Mouse (Mus musculus) testis, adult 2 months (tissue): ENCODE data around the gene Fbxl5. TPM values are rescaled to one million over a fixed set of nuclear protein-coding genes. Genes with fewer than 3 reads are reported as not detected.

Experiments used
- H3K27ac ChIP-seq: fragments of 200-500 bp; 2 replicates; pipeline ENCODE4 v1.5.1; 2012; ENCODE audit warnings: low read depth, low read length; ENCODE audit not compliant: control insufficient read depth, insufficient read depth
- H3K27me3 ChIP-seq: fragments of 200-500 bp; 2 replicates; pipeline ENCODE4 v1.6.1; 2012; ENCODE audit warnings: mild to moderate bottlenecking, low read length, moderate library complexity; ENCODE audit not compliant: control insufficient read depth, insufficient read depth
- H3K36me3 ChIP-seq: fragments of 200-500 bp; 2 replicates; pipeline ENCODE4 v1.6.1; 2012; ENCODE audit warnings: mild to moderate bottlenecking, low read length; ENCODE audit not compliant: control insufficient read depth, insufficient read depth
- H3K4me1 ChIP-seq: fragments of 200-500 bp; 2 replicates; pipeline ENCODE4 v1.6.1; 2012; ENCODE audit warnings: low read length; ENCODE audit not compliant: control insufficient read depth, insufficient read depth
- H3K4me3 ChIP-seq: fragments of 200-500 bp; 2 replicates; pipeline ENCODE4 v1.5.1; 2012; ENCODE audit warnings: low read depth, mild to moderate bottlenecking, low read length, moderate library complexity, mixed read lengths; ENCODE audit not compliant: control insufficient read depth
- CTCF ChIP-seq: fragments of 200-500 bp; IDR thresholded peaks from 2 replicates; pipeline ENCODE4 v1.5.1; 2012; ENCODE audit warnings: low read depth, mild to moderate bottlenecking, inconsistent platforms, low read length, moderate library complexity; ENCODE audit not compliant: control insufficient read depth, insufficient read depth, insufficient replicate concordance
- POLR2A ChIP-seq: fragments of 200-500 bp; IDR thresholded peaks from 2 replicates; pipeline ENCODE4 v1.6.1; 2012; ENCODE audit warnings: low read depth, mild to moderate bottlenecking, inconsistent platforms, low read length, moderate library complexity; ENCODE audit not compliant: control insufficient read depth
- polyA plus RNA-seq: library from polyadenylated mRNA; depleted of rRNA; stranded (reverse); fragments of >200 nt; gene quantifications from 2 replicates; pipeline ENCODE4 v1.2.3, GENCODE M21; 2012; rRNA removed

Gene Fbxl5
- polyA plus RNA-seq, result 33.9 and 42.0 TPM in 2 replicates

- H3K4me1 ChIP-seq, result no peaks in the 10 kb centered on the region; the same call in 1 of the 2 replicates
- H3K27ac ChIP-seq, result no peak within 1 kb of the TSS
- H3K4me3 ChIP-seq, result no peak within 1 kb of the TSS
- H3K27me3 ChIP-seq, result no peaks in the 10 kb centered on the region
- no peaks in the 10 kb centered on the region for H3K36me3 ChIP-seq
- no peak for TF ChIP-seq CTCF
- TF ChIP-seq POLR2A, result no peak
Measured at GRCm38 (mm10) chr5:43821538-43821937, at the start of gene Fbxl5. TSS of gene Fbxl5 (minus strand) at chr5:43821638.

- H3K36me3 ChIP-seq, result no peaks in the 10 kb centered on the region
- peaks cover 7% of the 10 kb centered on the region; the same call in 1 of the 2 replicates for H3K4me1 ChIP-seq
- H3K27me3 ChIP-seq, result no peaks in the 10 kb centered on the region
- no peak overlapping the region for H3K27ac ChIP-seq
- H3K4me3 ChIP-seq, result peak overlapping the region; percentile 19
- TF ChIP-seq CTCF, result no peak
- no peak for TF ChIP-seq POLR2A
Measured at GRCm38 (mm10) chr5:43868711-43869600, 47.5 kb upstream of the Fbxl5 start.

- TF ChIP-seq CTCF, result no peak
- no peak for TF ChIP-seq POLR2A
- Histone ChIP-seq H3K27ac (no peak within 1 kb of the TSS), H3K4me1 (peaks cover 7% of the 10 kb centered on the region; the same call in 1 of the 2 replicates), H3K4me3 (peak within 1 kb of the TSS; percentile 19), H3K36me3 (no peaks in the 10 kb centered on the region), H3K27me3 (no peaks in the 10 kb centered on the region)
Measured at GRCm38 (mm10) chr5:43868253-43868652, 46.8 kb upstream of the Fbxl5 start, which contains the start of gene Cd38. TSS of gene Cd38 (plus strand) at chr5:43868553.

GRCm38 (mm10) chr5:43865316-43865715, 43.9 kb upstream of the Fbxl5 start:
- H3K36me3 ChIP-seq, result no peaks in the 10 kb centered on the region
- peaks cover 7% of the 10 kb centered on the region; the same call in 1 of the 2 replicates for H3K4me1 ChIP-seq
- TF ChIP-seq CTCF (no peak), POLR2A (no peak)
- H3K4me3 ChIP-seq, result no peak overlapping the region
- no peak overlapping the region for H3K27ac ChIP-seq
- no peaks in the 10 kb centered on the region for H3K27me3 ChIP-seq

- H3K4me3 ChIP-seq, result no peak overlapping the region
- H3K27me3 ChIP-seq, result no peaks in the 10 kb centered on the region
- peaks cover under 1% of the 10 kb centered on the region; the same call in 1 of the 2 replicates for H3K4me1 ChIP-seq
- no peak overlapping the region for H3K27ac ChIP-seq
- H3K36me3 ChIP-seq, result no peaks in the 10 kb centered on the region
- TF ChIP-seq CTCF, result no peak
- TF ChIP-seq POLR2A, result no peak
Measured at GRCm38 (mm10) chr5:43863642-43864041, 42.2 kb upstream of the Fbxl5 start.

- H3K4me3 ChIP-seq, result no peak overlapping the region
- no peaks in the 10 kb centered on the region for H3K27me3 ChIP-seq
- no peaks in the 10 kb centered on the region for H3K36me3 ChIP-seq
- H3K27ac ChIP-seq, result no peak overlapping the region
- no peak for TF ChIP-seq POLR2A
- no peak for TF ChIP-seq CTCF
- no peaks in the 10 kb centered on the region for H3K4me1 ChIP-seq
Measured at GRCm38 (mm10) chr5:43860670-43861431, 39.4 kb upstream of the Fbxl5 start.

GRCm38 (mm10) chr5:43860096-43860495, 38.7 kb upstream of the Fbxl5 start:
- Histone ChIP-seq H3K36me3 (no peaks in the 10 kb centered on the region), H3K4me3 (no peak overlapping the region), H3K27me3 (no peaks in the 10 kb centered on the region), H3K4me1 (no peaks in the 10 kb centered on the region), H3K27ac (no peak overlapping the region)
- no peak for TF ChIP-seq POLR2A
- TF ChIP-seq CTCF, result no peak

GRCm38 (mm10) chr5:43859663-43860062, 38.2 kb upstream of the Fbxl5 start:
- TF ChIP-seq CTCF (no peak), POLR2A (no peak)
- no peak overlapping the region for H3K4me3 ChIP-seq
- H3K4me1 ChIP-seq, result no peaks in the 10 kb centered on the region
- no peaks in the 10 kb centered on the region for H3K27me3 ChIP-seq
- H3K36me3 ChIP-seq, result no peaks in the 10 kb centered on the region
- no peak overlapping the region for H3K27ac ChIP-seq
